In genomic region chr7:81303682-81304081, GRCm38 (mm10) we compare ENCODE assay signal across 10 mouse cellular contexts. TPM values are rescaled to one million over a fixed set of nuclear protein-coding genes. Genes with fewer than 3 reads are reported as not detected.
DNase-seq lines count a peak whose midpoint lies in the region; ATAC-seq and TF ChIP-seq lines count a peak whose summit lies in the region.
"Had no signal": no experiment of that assay in that cellular context is flagged by ENCODE, and none has a peak within 500 bp of the region (broad histone marks: within the 10 kb centered on the region; RNA-seq: fewer than 3 reads in every experiment).

No protein-coding gene starts in this region.

- H3K27ac ChIP-seq in kidney, adult 2 months (ENCODE audit: insufficient read depth, low read depth, low read length): 0 out of 2 replicates have a peak overlapping the region, but pooled peaks have one; percentile 8
- H3K27ac ChIP-seq in kidney, embryonic 14.5 days (ENCODE audit: low read depth, low read length): no peak overlapping the region
- H3K27ac ChIP-seq: intestine, embryonic 15.5 days had no signal

- WGBS in kidney, adult 2 months: 67% methylated on average over 2 of the region's 2 CpGs
- 81% methylated on average over 2 of the region's 2 CpGs for WGBS in kidney, embryonic 14.5 days

- ATAC-seq in kidney, embryonic 14.5 days (ENCODE audit: low FRiP score, low TSS enrichment): no peak
- 0 out of 2 replicates have a peak, but pooled peaks have one; percentile 33 for ATAC-seq in neutrophil, adult 5-6 weeks (ENCODE audit: extremely low read depth, insufficient number of reproducible peaks, low FRiP score, poor library complexity, severe bottlenecking)
- ATAC-seq in megakaryocyte progenitor cell, adult 5-6 weeks (replicated peaks; ENCODE audit: poor library complexity): no peak; the same call in 1 of the 2 replicates
- ATAC-seq: intestine, embryonic 15.5 days had no signal

- H3K9ac ChIP-seq in kidney, embryonic 14.5 days (ENCODE audit: low read depth, low read length): no peak overlapping the region
- H3K9ac ChIP-seq: intestine, embryonic 15.5 days had no signal

- no peak overlapping the region for H3K4me3 ChIP-seq in kidney, adult 2 months (ENCODE audit: insufficient read depth, low read depth, low read length)
- H3K4me3 ChIP-seq in kidney, embryonic 14.5 days (ENCODE audit: low read length): no peak overlapping the region
- H3K4me3 ChIP-seq: erythroblast, embryonic 14.5 days; intestine, embryonic 15.5 days had no signal

- no peak overlapping the region for H3K4me2 ChIP-seq in kidney, embryonic 14.5 days (replicated peaks; ENCODE audit: low read depth, low read length)
- H3K4me2 ChIP-seq: intestine, embryonic 15.5 days had no signal

- TF ChIP-seq POLR2A in kidney, adult 2 months (IDR thresholded peaks at IDR 0.05; ENCODE audit: low read depth, low read length): no peak

- H3K27me3 ChIP-seq in kidney, adult 2 months (replicated peaks; ENCODE audit: control insufficient read depth, insufficient read depth, low read length): no peaks in the 10 kb centered on the region
- H3K27me3 ChIP-seq in kidney, embryonic 14.5 days (ENCODE audit: control insufficient read depth, insufficient read depth, low read length): no peaks in the 10 kb centered on the region
- H3K27me3 ChIP-seq: intestine, embryonic 15.5 days had no signal

- H3K9me3 ChIP-seq in kidney, embryonic 14.5 days (ENCODE audit: control insufficient read depth, low read length): no peaks in the 10 kb centered on the region
- H3K9me3 ChIP-seq: intestine, embryonic 15.5 days had no signal

- TF ChIP-seq CTCF in kidney, adult 2 months (conservative IDR thresholded peaks at IDR 0.05; ENCODE audit: insufficient read depth, insufficient read length, low read depth, low read length): peak; percentile 78

- no peaks in the 10 kb centered on the region for H3K36me3 ChIP-seq in kidney, adult 2 months (ENCODE audit: control insufficient read depth, insufficient read depth, low read length)
- no peaks in the 10 kb centered on the region for H3K36me3 ChIP-seq in kidney, embryonic 14.5 days (ENCODE audit: control insufficient read depth, insufficient read depth, low read length)
- H3K36me3 ChIP-seq: intestine, embryonic 15.5 days had no signal

- peaks cover 10% of the 10 kb centered on the region; the same call in 1 of the 2 replicates for H3K4me1 ChIP-seq in kidney, adult 2 months (ENCODE audit: control insufficient read depth, insufficient read depth, low read length)
- no peaks in the 10 kb centered on the region for H3K4me1 ChIP-seq in kidney, embryonic 14.5 days (ENCODE audit: control insufficient read depth, insufficient read depth, low read length)
- H3K4me1 ChIP-seq: intestine, embryonic 15.5 days had no signal

- DNase-seq in kidney, adult 2 months: peak; percentile 82
- peak; percentile 35 for DNase-seq in R1 (ENCODE audit: low read depth, low spot score)
- DNase-seq in induced T-regulatory cell, adult 2 months (ENCODE audit: low read depth): peak; percentile 46
- DNase-seq in urinary bladder, postnatal 10 days (ENCODE audit: low spot score): no peak
- DNase-seq in layer of hippocampus, postnatal 25 days (ENCODE audit: extremely low spot score in 1 of 2, low spot score in 1 of 2): no peak

RNA-seq across cellular contexts. Expression of gene Rps17, which starts 41.4 kb away (rescaled TPM):
- 1,243 and 1,376 TPM in 2 replicates for polyA plus RNA-seq in kidney, adult 2 months (2012; rRNA removed)
- 1,503 and 2,103 TPM in 2 replicates for polyA plus RNA-seq in kidney, embryonic 14.5 days (2014; fragmentation: Nextera tagmentation; extraction: Ambion mirVana)
- 1,002 and 1,046 TPM in 2 replicates for total RNA-seq in neutrophil, adult 5-6 weeks (2017)
- 3,688 and 3,886 TPM in 2 replicates for total RNA-seq in megakaryocyte progenitor cell, adult 5-6 weeks (2015)
- total RNA-seq in megakaryocyte progenitor cell, adult 5-6 weeks (2017): 3,921 and 4,474 TPM in 2 replicates
- 100 to 1,000 TPM; 560 to 614 TPM for total RNA-seq in layer of hippocampus, postnatal 25 days (2021)

Comparison
In these comparisons a context has a peak if more than half of its experiments do, and no peak if none do; other contexts are left out.
1. DNase-seq: peak in kidney, adult 2 months (single experiment), R1 (single experiment) and induced T-regulatory cell, adult 2 months (single experiment); none in urinary bladder, postnatal 10 days (single experiment) and layer of hippocampus, postnatal 25 days (0 of 2).